Mouse (Mus musculus): ENCODE results near the gene 4930426L09Rik. TPM values are rescaled to one million over a fixed set of nuclear protein-coding genes. Genes with fewer than 3 reads are reported as not detected.

4930426L09Rik gene
- polyA plus RNA-seq (2012; rRNA removed; ENCODE audit: low replicate concordance): 0.47 and 1.1 TPM in 2 replicates

DNA sequence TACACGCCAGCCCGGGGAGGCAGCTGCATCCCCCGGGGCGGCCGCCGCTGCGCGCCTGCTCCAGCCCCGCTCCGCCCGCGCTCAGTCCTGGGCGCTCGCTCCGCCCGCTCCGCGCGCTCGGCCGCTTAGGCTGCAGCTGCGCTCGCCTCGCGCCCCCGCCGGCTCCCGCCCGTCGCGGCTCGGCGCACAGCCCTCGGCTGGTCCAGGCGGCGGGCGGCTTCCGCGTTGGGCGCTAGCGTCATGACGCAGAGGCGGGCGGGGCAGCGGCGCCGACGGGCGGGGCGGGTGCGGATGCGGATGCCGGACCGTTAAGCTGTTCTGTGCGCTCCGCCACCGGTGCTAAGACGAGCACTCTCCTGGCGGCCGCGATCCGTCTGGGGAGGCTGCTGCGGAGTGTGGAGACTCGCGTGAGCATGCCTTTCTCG lies at the start of gene 4930426L09Rik, which contains the start of gene Pip4k2a:
4930426L09Rik (plus strand) TSS at position 290 of the 425 bp plus-strand sequence.
Pip4k2a (minus strand) TSS at position 73 of the 425 bp plus-strand sequence.

Other genes starting within 250 kb of the 4930426L09Rik start
- 9.1 and 15.0 TPM in 2 replicates for gene Pip4k2a, start 217 bp upstream of the 4930426L09Rik start, polyA plus RNA-seq (2012; rRNA removed; ENCODE audit: low replicate concordance)
- 0.09 TPM in 1 of 2 replicates, not detected in the other for gene Armc3, start 201.0 kb downstream of the 4930426L09Rik start, polyA plus RNA-seq (2012; rRNA removed; ENCODE audit: low replicate concordance)